Comparison of ENCODE assay signal across 8 mouse cellular contexts in the genomic region with DNA sequence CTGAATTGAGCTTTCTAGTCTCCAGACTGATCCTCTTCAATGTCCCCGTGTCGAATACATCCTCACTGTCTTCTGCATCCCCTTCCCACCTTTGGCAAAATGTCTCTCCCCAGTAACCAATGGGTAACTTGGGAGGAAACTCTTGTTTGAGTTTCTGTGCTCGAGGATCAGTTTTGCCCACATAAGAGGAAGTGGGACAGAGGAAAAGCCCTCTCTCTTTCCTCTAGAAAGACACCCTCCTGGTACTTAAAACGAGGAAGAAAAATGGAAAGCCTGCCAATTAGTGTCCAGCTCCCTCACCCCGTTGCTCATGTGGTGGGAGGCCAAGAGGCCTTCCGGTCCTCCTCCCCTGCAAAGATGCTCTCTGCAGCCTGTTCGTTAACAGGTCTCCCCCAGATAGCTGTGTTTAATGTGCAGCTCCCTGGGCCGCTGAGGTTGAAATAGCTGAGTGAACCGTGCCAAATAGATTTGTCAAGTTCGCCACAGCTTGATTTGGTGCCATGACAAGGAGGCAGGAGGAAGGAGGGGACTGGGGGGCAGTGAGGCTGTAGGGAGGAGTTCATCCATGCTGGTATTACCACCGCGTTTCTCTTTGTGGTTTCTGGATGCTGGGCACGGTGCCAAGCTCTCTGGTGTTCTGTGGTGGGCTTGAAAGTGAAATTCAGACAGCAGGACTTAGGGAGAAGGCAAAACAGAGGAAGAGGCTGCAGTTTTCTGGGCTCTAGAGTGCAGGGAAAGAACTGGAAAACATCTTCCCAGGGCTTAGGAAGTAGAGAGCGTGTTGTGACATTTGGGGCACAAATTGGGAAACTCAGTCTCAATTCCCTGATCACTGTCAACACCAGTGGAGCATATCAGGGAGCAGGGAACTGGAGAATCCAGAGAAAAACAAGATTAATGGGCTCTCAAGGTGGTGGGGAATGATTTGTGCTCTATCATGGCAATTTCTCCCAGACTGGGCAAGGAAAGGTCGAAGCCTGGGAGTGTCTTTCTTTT. TPM values are rescaled to one million over a fixed set of nuclear protein-coding genes. Genes with fewer than 3 reads are reported as not detected.
DNase-seq lines count a peak whose midpoint lies in the region; ATAC-seq and TF ChIP-seq lines count a peak whose summit lies in the region.

No protein-coding gene starts in this region.

- peak overlapping the region; percentile 13; the same call in 1 of the 2 replicates for H3K4me2 ChIP-seq in embryonic facial prominence, embryonic 15.5 days (replicated peaks)
- no peak overlapping the region for H3K4me2 ChIP-seq in hindbrain, embryonic 14.5 days (replicated peaks)
- no peak overlapping the region for H3K4me2 ChIP-seq in midbrain, postnatal 0 days (ENCODE audit: low read depth, low read length, poor library complexity, severe bottlenecking)

- H3K27me3 ChIP-seq in embryonic facial prominence, embryonic 15.5 days: no peaks in the 10 kb centered on the region
- H3K27me3 ChIP-seq in hindbrain, embryonic 14.5 days (ENCODE audit: control insufficient read depth, insufficient read depth, low read length): no peaks in the 10 kb centered on the region
- no peaks in the 10 kb centered on the region for H3K27me3 ChIP-seq in midbrain, postnatal 0 days (ENCODE audit: insufficient read depth, low read length)

- no peak overlapping the region for H3K9ac ChIP-seq in embryonic facial prominence, embryonic 15.5 days
- no peak overlapping the region for H3K9ac ChIP-seq in hindbrain, embryonic 14.5 days
- H3K9ac ChIP-seq in midbrain, postnatal 0 days (replicated peaks; ENCODE audit: low read length, poor library complexity, severe bottlenecking): no peak overlapping the region

- 26% methylated on average over 15 of the region's 15 CpGs for WGBS in embryonic facial prominence, embryonic 15.5 days
- 27% methylated on average over 15 of the region's 15 CpGs for WGBS in hindbrain, embryonic 14.5 days
- 21% methylated on average over 15 of the region's 15 CpGs for WGBS in midbrain, postnatal 0 days

- H3K4me3 ChIP-seq in embryonic facial prominence, embryonic 15.5 days (replicated peaks): no peak overlapping the region
- H3K4me3 ChIP-seq in hindbrain, embryonic 14.5 days (replicated peaks; ENCODE audit: low read length): no peak overlapping the region
- no peak overlapping the region for H3K4me3 ChIP-seq in midbrain, postnatal 0 days (ENCODE audit: low read depth, low read length)

- H3K27ac ChIP-seq in embryonic facial prominence, embryonic 15.5 days (replicated peaks): peak overlapping the region; percentile 78
- peak overlapping the region; percentile 43; the same call in 1 of the 2 replicates for H3K27ac ChIP-seq in hindbrain, embryonic 14.5 days
- H3K27ac ChIP-seq in midbrain, postnatal 0 days (ENCODE audit: low read depth, low read length): no peak overlapping the region

- TF ChIP-seq CTCF in midbrain, postnatal 0 days (IDR thresholded peaks at IDR 0.05): no peak

- ATAC-seq in frontal cortex, adult (ENCODE audit: low TSS enrichment): peak; percentile 7; the same call in 1 of the 2 replicates
- ATAC-seq in embryonic facial prominence, embryonic 15.5 days (ENCODE audit: insufficient number of reproducible peaks, low FRiP score, low TSS enrichment, low read depth): peak; percentile 48
- ATAC-seq in hindbrain, embryonic 14.5 days (ENCODE audit: low FRiP score): peak; percentile 66
- no peak for ATAC-seq in midbrain, postnatal 0 days (ENCODE audit: low FRiP score)
- no peak for ATAC-seq in CD4-positive, CD25-positive, alpha-beta regulatory T cell, adult 4 months

- H3K4me1 ChIP-seq in embryonic facial prominence, embryonic 15.5 days: peaks cover 55% of the 10 kb centered on the region
- peaks cover 28% of the 10 kb centered on the region for H3K4me1 ChIP-seq in hindbrain, embryonic 14.5 days (replicated peaks; ENCODE audit: control insufficient read depth, insufficient read depth, low read length)
- H3K4me1 ChIP-seq in midbrain, postnatal 0 days (ENCODE audit: insufficient read depth, low read length): peaks cover 8% of the 10 kb centered on the region; the same call in 1 of the 2 replicates

- H3K9me3 ChIP-seq in embryonic facial prominence, embryonic 15.5 days (replicated peaks): no peaks in the 10 kb centered on the region
- no peaks in the 10 kb centered on the region for H3K9me3 ChIP-seq in hindbrain, embryonic 14.5 days (ENCODE audit: control insufficient read depth, low read length)
- no peaks in the 10 kb centered on the region for H3K9me3 ChIP-seq in midbrain, postnatal 0 days (ENCODE audit: low read length)

- H3K36me3 ChIP-seq in embryonic facial prominence, embryonic 15.5 days: peaks cover 20% of the 10 kb centered on the region; the same call in 1 of the 2 replicates
- peaks cover 34% of the 10 kb centered on the region for H3K36me3 ChIP-seq in hindbrain, embryonic 14.5 days (replicated peaks; ENCODE audit: control insufficient read depth, insufficient read depth)
- peaks cover 10% of the 10 kb centered on the region; the same call in 1 of the 2 replicates for H3K36me3 ChIP-seq in midbrain, postnatal 0 days (ENCODE audit: insufficient read depth, low read length)

- no peak for DNase-seq in frontal cortex, postnatal 14 days (ENCODE audit: low spot score in 2 of 2)
- peak; percentile 60 for DNase-seq in 3134 (ENCODE audit: extremely low read depth, insufficient read length, low spot score)
- DNase-seq in hindbrain, embryonic 14.5 days (ENCODE audit: low spot score): peak; percentile 60
- peak; percentile 75 for DNase-seq in midbrain, postnatal 0 days (ENCODE audit: low spot score)
- no peak for DNase-seq in layer of hippocampus, postnatal 36 days

RNA-seq across cellular contexts. Expression of gene Nrp2, which starts 48.2 kb away (rescaled TPM):
- polyA plus RNA-seq in embryonic facial prominence, embryonic 15.5 days (2015; fragmentation: Nextera tagmentation; extraction: Ambion mirVana): 49.9 and 50.0 TPM in 2 replicates
- 34.1 and 34.5 TPM in 2 replicates for polyA plus RNA-seq in hindbrain, embryonic 14.5 days (2014; fragmentation: Nextera tagmentation; extraction: Ambion mirVana)
- 56.7 and 60.1 TPM in 2 replicates for total RNA-seq in midbrain, postnatal 0 days (2014; rRNA removed)
- 14.0 and 17.1 TPM in 2 replicates for polyA plus RNA-seq in midbrain, postnatal 0 days (2015; fragmentation: Nextera tagmentation; extraction: Ambion mirVana)
- total RNA-seq in layer of hippocampus, postnatal 36 days (2021): 10 to 100 TPM; 58.8 to 66.3 TPM
- polyA plus RNA-seq in CD4-positive, CD25-positive, alpha-beta regulatory T cell, adult 4 months (2017; shearing (Covaris generic)): under 1 TPM; 0.38 to 0.61 TPM

Comparison
In these comparisons a context has a peak if more than half of its experiments do, and no peak if none do; other contexts are left out.
1. ATAC-seq: peak in frontal cortex, adult (single experiment), embryonic facial prominence, embryonic 15.5 days (single experiment) and hindbrain, embryonic 14.5 days (single experiment); none in midbrain, postnatal 0 days (single experiment) and CD4-positive, CD25-positive, alpha-beta regulatory T cell, adult 4 months (single experiment).
2. DNase-seq: peak in 3134 (single experiment), hindbrain, embryonic 14.5 days (single experiment) and midbrain, postnatal 0 days (single experiment); none in frontal cortex, postnatal 14 days (0 of 2) and layer of hippocampus, postnatal 36 days (0 of 2).